Mouse (Mus musculus) kidney, postnatal 0 days (tissue): ENCODE data around the gene Znfx1. TPM values are rescaled to one million over a fixed set of nuclear protein-coding genes. Genes with fewer than 3 reads are reported as not detected.

Experiments used
- ATAC-seq: fragments of 200-750 bp; cut with Nextera tagmentation; replicated peaks from 2 replicates; pipeline ENCODE4 v1.8.0; 2017; ENCODE audit warnings: low read depth, moderate number of reproducible peaks, moderate TSS enrichment, moderate library complexity; ENCODE audit not compliant: low FRiP score
- DNase-seq: peaks from one replicate; pipeline ENCODE4 v3.0.0-alpha.2; 2016; ENCODE audit warnings: low spot score
- H3K27ac ChIP-seq: fragments of 300-500 bp; sonication (generic); 2 replicates; pipeline ENCODE4 v1.5.1; 2014; ENCODE audit warnings: mild to moderate bottlenecking
- H3K27me3 ChIP-seq: fragments of 300-500 bp; sonication (generic); 2 replicates; pipeline ENCODE4 v1.6.1; 2014; ENCODE audit warnings: low read length, mixed read lengths; ENCODE audit not compliant: insufficient read depth
- H3K36me3 ChIP-seq: fragments of 300-500 bp; sonication (generic); 2 replicates; pipeline ENCODE4 v1.6.1; 2014; ENCODE audit warnings: low read length, mixed read lengths; ENCODE audit not compliant: insufficient read depth
- H3K4me1 ChIP-seq: fragments of 300-500 bp; sonication (generic); replicated peaks from 2 replicates; pipeline ENCODE4 v1.6.1; 2014; ENCODE audit warnings: antibody characterized with exemption, low read length, mixed read lengths; ENCODE audit not compliant: insufficient read depth
- H3K4me2 ChIP-seq: fragments of 300-500 bp; sonication (generic); 2 replicates; pipeline ENCODE4 v1.6.1; 2014; ENCODE audit warnings: mild to moderate bottlenecking, low read length, moderate library complexity, mixed read lengths
- H3K4me3 ChIP-seq: fragments of 300-500 bp; sonication (generic); replicated peaks from 2 replicates; pipeline ENCODE4 v1.5.1; 2014; ENCODE audit warnings: low read depth, low read length
- H3K9ac ChIP-seq: fragments of 300-500 bp; sonication (generic); 2 replicates; pipeline ENCODE4 v1.6.1; 2014; ENCODE audit warnings: low read depth, low read length
- H3K9me3 ChIP-seq: fragments of 300-500 bp; sonication (generic); replicated peaks from 2 replicates; pipeline ENCODE4 v1.6.1; 2016; ENCODE audit warnings: low read length, inconsistent platforms, mixed read lengths
- CTCF ChIP-seq: IDR thresholded peaks from 2 replicates; pipeline ENCODE4 v1.5.1; 2016; ENCODE audit warnings: antibody characterized with exemption, low read depth, mild to moderate bottlenecking, moderate library complexity
- WGBS: fragments of 180-500 bp; shearing (Covaris S2); extraction: QIAGEN DNeasy Blood & Tissue Kit; methylation state at CpG from one replicate; pipeline ENCODE4 v1.1.7; 2014; 5-methylcytosine and 5-hydroxymethylcytosine counted together
- polyA plus RNA-seq: library from polyadenylated mRNA; unstranded; fragments of >200 nt; fragmentation: Nextera tagmentation; extraction: Ambion mirVana; gene quantifications from 2 replicates; pipeline ENCODE4 v1.2.1, GENCODE M21; 2015

The Znfx1 gene
- polyA plus RNA-seq, 1 experiment from 2014 or later: 10.7 TPM

DNA sequence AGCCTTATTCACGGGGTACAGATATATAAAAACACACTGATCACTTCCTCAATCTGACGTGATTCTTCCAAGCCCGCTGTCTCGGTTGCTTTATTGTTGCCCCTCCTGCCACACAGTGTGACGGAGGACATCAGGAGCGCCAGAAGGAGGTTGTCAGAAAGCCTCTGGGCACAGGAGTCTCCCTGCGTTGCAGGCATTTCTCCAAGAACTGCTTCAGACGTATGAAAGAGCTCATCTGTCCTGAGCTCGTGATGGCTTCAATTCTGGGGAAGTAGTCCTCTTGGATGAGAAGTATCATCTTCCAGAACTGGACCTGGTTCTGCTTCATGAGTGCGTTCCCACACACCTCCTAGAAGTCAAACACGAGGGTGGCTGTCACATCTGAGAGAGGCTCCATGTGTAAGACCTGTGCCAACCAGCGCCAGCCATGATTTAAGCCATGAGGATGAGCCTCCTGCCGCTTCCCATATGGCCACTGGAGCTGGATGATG, 55.8 kb downstream of the Znfx1 start:
- 72% methylated on average over 13 of the region's 13 CpGs for WGBS
- DNase-seq: no peak
- TF ChIP-seq CTCF: no peak
- H3K27ac ChIP-seq: no peak overlapping the region
- H3K27me3 ChIP-seq: no peaks in the 10 kb centered on the region
- no peaks in the 10 kb centered on the region for H3K9me3 ChIP-seq
- ATAC-seq: no peak
- H3K4me2 ChIP-seq: no peak overlapping the region
- H3K4me1 ChIP-seq: no peaks in the 10 kb centered on the region
- H3K4me3 ChIP-seq: no peak overlapping the region
- no peaks in the 10 kb centered on the region for H3K36me3 ChIP-seq
- no peak overlapping the region for H3K9ac ChIP-seq

DNA sequence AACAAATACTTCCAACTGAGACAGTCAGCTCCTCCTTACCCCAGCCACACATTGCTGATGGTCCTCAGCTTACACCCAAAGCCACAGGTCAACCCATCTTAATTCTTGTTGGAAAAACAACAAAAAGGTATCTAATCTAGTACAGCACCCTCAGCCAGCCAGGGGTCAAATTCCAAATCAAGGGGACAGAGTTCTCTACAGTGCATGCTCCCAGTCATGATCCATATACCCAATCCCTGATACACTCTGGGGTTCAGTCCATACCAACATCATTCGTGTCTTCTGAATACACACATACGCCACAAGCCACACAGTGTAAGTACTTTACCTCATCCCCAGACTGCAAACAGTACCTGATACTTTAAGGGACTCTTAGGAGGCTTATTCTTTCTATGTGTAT, 56.5 kb downstream of the Znfx1 start:
- DNase-seq (no peak), ATAC-seq (no peak)
- no peaks in the 10 kb centered on the region for H3K36me3 ChIP-seq
- WGBS: 94% methylated on average over 2 of the region's 2 CpGs
- H3K9ac ChIP-seq: no peak overlapping the region
- no peaks in the 10 kb centered on the region for H3K4me1 ChIP-seq
- no peak overlapping the region for H3K4me3 ChIP-seq
- no peak for TF ChIP-seq CTCF
- no peaks in the 10 kb centered on the region for H3K27me3 ChIP-seq
- H3K4me2 ChIP-seq: no peak overlapping the region
- no peak overlapping the region for H3K27ac ChIP-seq
- H3K9me3 ChIP-seq: no peaks in the 10 kb centered on the region

DNA sequence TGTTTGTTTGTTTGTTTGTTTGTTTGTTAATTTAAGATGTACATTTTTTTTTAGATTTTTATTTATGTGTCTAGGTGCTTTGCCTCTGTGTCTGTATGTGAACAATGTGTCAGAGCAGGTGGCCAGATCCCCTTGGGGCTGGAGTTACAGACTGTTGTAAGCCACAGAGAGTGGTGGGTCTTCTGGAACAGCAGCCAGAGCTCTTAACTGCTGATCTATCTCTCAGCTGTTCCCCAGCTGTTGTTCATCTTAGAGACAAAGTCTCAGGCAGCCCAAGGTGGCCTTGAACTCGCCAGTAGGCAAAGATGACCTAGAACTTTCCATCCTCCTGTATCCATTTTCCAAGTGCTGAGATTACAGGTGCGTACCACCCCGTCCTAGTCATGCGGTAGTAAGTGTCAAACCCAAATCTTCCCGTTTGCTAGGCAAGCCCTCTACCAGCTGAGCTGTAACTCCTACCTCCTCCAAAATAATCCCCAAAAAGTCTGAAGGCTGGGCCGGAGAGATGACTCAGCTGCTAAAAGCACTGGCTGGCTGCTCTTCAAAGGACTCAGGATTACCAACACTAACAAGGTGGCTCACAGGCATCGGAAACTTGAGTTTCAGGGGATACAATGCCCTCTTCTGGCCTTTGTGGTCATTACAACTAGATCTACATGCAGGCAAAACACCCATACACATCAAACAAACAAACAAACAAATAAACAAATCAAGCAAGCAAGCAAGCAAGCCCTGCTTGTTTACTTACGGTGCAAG, 58.5 kb downstream of the Znfx1 start:
- Histone ChIP-seq H3K4me2 (no peak overlapping the region), H3K27ac (no peak overlapping the region), H3K36me3 (no peaks in the 10 kb centered on the region), H3K27me3 (no peaks in the 10 kb centered on the region), H3K9me3 (no peaks in the 10 kb centered on the region), H3K4me3 (no peak overlapping the region), H3K9ac (no peak overlapping the region), H3K4me1 (no peaks in the 10 kb centered on the region)
- DNase-seq (peak; percentile 86), ATAC-seq (no peak; the same call in 1 of the 2 replicates)
- peak; percentile 84 for TF ChIP-seq CTCF
- 44% methylated on average over 8 of the region's 8 CpGs for WGBS

DNA sequence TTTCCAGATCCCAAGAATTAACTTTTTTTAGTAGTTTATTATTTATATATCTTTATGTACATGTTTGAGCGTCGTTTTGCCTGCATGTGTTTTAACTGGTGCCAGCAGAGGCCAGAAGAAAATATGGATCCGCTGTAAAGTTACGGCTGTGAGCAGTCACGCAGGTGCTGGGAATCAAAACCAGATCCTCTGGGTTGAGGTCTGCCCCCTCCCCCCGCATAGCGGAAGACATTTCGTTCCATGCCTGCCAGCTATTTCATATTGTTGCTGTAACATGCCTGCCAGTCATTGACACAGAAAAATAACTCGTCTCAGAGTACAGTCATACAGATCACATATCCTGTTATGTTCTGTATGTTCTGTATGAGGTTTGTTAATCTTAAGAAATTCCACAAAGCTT, 61.3 kb downstream of the Znfx1 start:
- WGBS: 74% methylated on average over 9 of the region's 9 CpGs
- no peak overlapping the region for H3K9ac ChIP-seq
- H3K27ac ChIP-seq: no peak overlapping the region
- ATAC-seq (no peak), DNase-seq (no peak)
- no peaks in the 10 kb centered on the region for H3K36me3 ChIP-seq
- TF ChIP-seq CTCF: no peak
- no peaks in the 10 kb centered on the region for H3K9me3 ChIP-seq
- no peaks in the 10 kb centered on the region for H3K27me3 ChIP-seq
- no peak overlapping the region for H3K4me3 ChIP-seq
- H3K4me1 ChIP-seq: no peaks in the 10 kb centered on the region
- H3K4me2 ChIP-seq: no peak overlapping the region

DNA sequence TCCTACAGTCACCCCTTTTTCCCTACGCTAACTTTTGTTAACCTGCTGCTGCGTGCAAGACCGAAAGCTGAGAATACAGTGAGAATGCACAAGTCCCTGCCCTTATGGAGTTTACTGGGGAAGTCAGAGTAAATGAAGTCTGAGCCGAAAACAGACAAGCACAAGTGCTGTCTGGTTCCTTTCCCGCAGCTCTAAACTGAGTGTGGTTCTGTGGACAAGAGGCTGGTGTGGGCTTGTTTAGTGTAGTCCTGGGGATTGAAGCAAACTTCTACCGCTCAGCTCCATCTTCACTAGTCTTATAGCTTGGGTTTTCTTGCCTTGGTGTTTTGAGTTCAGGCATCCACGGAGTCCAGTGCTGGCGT, 66.3 kb downstream of the Znfx1 start:
- ATAC-seq: peak; percentile 25
- peak overlapping the region; percentile 44 for H3K4me2 ChIP-seq
- H3K27ac ChIP-seq: peak overlapping the region; percentile 77
- no peak for DNase-seq
- H3K9me3 ChIP-seq: no peaks in the 10 kb centered on the region
- WGBS: 28% methylated on average over 8 of the region's 8 CpGs
- TF ChIP-seq CTCF: no peak
- no peaks in the 10 kb centered on the region for H3K27me3 ChIP-seq
- H3K9ac ChIP-seq: peak overlapping the region; percentile 44
- H3K36me3 ChIP-seq: no peaks in the 10 kb centered on the region
- H3K4me1 ChIP-seq: peaks cover 20% of the 10 kb centered on the region; the same call in 1 of the 2 replicates
- 0 out of 2 replicates have a peak overlapping the region, but pooled peaks have one; percentile 13 for H3K4me3 ChIP-seq

DNA sequence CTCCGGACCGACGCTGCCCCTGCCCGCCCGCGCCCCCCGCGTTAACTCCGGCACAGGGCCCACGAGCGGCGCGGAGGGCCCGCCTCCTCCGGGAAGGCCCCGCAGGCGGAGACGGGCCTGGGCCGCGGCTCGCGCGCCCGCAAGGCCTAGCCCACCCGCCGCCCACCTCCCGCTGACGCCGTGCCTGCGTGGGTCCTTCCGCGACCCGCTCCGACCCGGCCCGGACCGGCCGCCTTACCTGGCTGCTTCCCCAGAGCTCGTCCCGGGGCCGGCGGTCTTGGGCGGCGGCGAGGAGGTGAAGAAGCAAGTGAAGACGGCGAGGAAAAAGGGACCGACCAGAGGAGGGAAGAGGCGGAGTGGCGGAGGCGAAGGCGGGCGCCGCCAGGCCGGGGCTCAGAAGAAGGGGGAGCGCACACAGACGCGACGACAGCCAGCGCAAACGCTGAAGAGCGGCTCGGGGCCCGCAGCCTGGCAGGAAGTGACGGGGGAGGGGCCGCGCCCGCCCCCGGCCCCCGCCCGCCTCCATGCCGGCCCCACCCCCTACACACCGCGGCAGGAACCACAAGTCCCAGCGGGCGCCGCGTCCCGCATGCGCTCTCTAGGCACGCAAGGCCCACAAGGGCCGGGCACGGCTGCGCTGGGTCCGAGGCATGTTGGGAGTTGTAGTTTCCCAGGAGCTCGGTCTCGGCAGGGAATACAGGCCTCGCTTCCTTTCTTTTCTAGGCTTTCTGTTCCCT, 66.9 kb downstream of the Znfx1 start, which contains the start of gene Stau1:
Stau1 (minus strand) TSS at position 504 of the 737 bp plus-strand sequence.
- under 1% methylated on average over 87 of the region's 88 CpGs for WGBS

More for the DNA sequence above, 66.9 kb downstream of the Znfx1 start, which contains the start of gene Stau1:
- Histone ChIP-seq H3K27me3 (no peaks in the 10 kb centered on the region), H3K4me1 (peaks cover 20% of the 10 kb centered on the region; the same call in 1 of the 2 replicates), H3K9me3 (no peaks in the 10 kb centered on the region), H3K4me2 (peak within 1 kb of the TSS; percentile 87), H3K27ac (peak within 1 kb of the TSS; percentile 95), H3K4me3 (peak within 1 kb of the TSS; percentile 81), H3K36me3 (no peaks in the 10 kb centered on the region), H3K9ac (peak within 1 kb of the TSS; percentile 92)
- peak; percentile 98 for DNase-seq
- ATAC-seq: peak; percentile 99
- TF ChIP-seq CTCF: 0 out of 2 replicates have a peak, but pooled peaks have one; percentile 3
